Mouse (Mus musculus) R1 (cell line): ENCODE measurements around the gene Bdp1.

Experiments
- DNase-seq: peaks from one replicate; pipeline ENCODE4 v3.0.0-alpha.2; 2018; ENCODE audit warnings: low read depth, low spot score

Gene Bdp1

GRCm38 (mm10) chr13:100001790-100002196 is 102.1 kb downstream of the Bdp1 start:
- peak; percentile 85 for DNase-seq

GRCm38 (mm10) chr13:99999078-99999477 is 104.8 kb downstream of the Bdp1 start:
- no peak for DNase-seq

DNA sequence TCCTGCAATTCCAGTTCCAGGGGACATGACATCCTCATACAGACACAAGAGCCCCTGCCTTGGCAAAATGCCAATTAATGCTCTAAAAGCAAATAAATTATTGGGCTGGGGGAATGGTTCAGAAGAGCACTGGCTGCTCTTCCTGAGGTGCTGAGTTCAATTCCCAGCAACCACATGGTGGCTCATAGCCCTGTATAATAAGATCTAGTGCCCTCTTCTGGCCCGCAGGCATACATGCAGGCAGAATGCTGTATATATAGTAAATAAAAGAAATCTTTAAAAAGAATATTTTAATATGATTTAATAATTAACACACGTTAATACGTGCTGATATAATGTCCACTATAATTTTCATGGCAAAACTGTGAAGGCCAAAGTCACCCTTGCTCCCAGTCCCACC is 105.8 kb downstream of the Bdp1 start:
- DNase-seq, result peak; percentile 25

- no peak for DNase-seq
Measured at GRCm38 (mm10) chr13:99989592-99989991, 114.3 kb downstream of the Bdp1 start.

GRCm38 (mm10) chr13:99983320-99983719 is 120.5 kb downstream of the Bdp1 start:
- no peak for DNase-seq

DNA sequence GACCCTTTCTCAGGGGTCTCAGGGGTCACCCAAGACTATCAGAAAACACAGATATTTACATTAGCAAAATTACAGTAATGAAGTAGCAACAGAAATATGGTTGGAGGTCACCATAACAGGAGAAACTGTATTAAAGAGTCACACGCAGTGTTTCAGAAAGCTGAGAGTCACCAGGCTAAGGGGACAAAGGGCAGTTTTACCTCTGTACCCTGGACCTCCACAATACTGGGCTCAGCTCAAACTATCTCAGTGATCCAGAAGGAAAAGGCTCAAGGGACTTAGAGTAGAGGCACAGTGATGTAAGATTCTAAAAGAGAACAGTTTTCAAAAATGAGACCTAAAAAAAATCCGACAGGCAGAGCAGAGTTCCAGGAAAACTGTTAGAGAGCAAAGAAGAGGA is 124.5 kb downstream of the Bdp1 start:
- no peak for DNase-seq

DNA sequence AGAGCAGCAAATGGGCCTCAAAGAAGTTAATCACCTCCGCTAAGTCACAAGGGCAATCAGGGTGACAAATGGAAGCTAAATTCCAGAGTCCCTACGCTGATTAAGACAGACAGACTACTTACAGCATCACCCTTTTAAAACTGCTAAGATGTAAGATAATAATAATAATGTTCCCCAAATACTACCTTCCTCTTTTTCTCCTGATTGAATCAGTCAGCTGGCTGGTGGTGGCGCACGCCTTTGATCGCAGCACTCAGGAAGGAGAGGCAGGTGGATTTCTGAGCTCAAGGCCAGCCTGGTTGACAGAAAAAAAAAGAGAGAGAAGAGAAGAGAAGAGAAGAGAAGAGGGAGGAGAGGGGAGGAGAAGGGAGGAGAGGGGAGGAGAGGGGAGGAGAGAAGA is 133.8 kb downstream of the Bdp1 start:
- DNase-seq, result no peak
